Mouse (Mus musculus) liver, embryonic 16.5 days (tissue): Measurements from ENCODE around the gene Slc25a45. TPM values are rescaled to one million over a fixed set of nuclear protein-coding genes. Genes with fewer than 3 reads are reported as not detected.

Source experiments
- ATAC-seq: fragments of 200-750 bp; cut with Nextera tagmentation; 2 replicates; pipeline ENCODE4 v1.8.0; 2017; ENCODE audit warnings: low read depth, mild to moderate bottlenecking, moderate number of reproducible peaks, moderate library complexity
- H3K27ac ChIP-seq: fragments of 300-500 bp; sonication (generic); 2 replicates; pipeline ENCODE4 v1.5.1; 2014; ENCODE audit warnings: mild to moderate bottlenecking, low read length
- H3K27me3 ChIP-seq: fragments of 300-500 bp; sonication (generic); 2 replicates; pipeline ENCODE4 v1.6.1; 2014; ENCODE audit warnings: low read depth, low read length, mixed read lengths; ENCODE audit not compliant: control insufficient read depth, insufficient read depth
- H3K36me3 ChIP-seq: fragments of 300-500 bp; sonication (generic); 2 replicates; pipeline ENCODE4 v1.6.1; 2014; ENCODE audit warnings: mild to moderate bottlenecking; ENCODE audit not compliant: control insufficient read depth, insufficient read depth
- H3K4me1 ChIP-seq: fragments of 300-500 bp; sonication (generic); 2 replicates; pipeline ENCODE4 v1.6.1; 2014; ENCODE audit warnings: low read depth, low read length, mixed read lengths; ENCODE audit not compliant: control insufficient read depth
- H3K4me2 ChIP-seq: fragments of 300-500 bp; sonication (generic); 2 replicates; pipeline ENCODE4 v1.6.1; 2014; ENCODE audit warnings: low read depth, low read length, mixed read lengths
- H3K4me3 ChIP-seq: fragments of 300-500 bp; sonication (generic); 2 replicates; pipeline ENCODE4 v1.5.1; 2014; ENCODE audit warnings: low read depth, mild to moderate bottlenecking, low read length
- H3K9ac ChIP-seq: fragments of 300-500 bp; sonication (generic); 2 replicates; pipeline ENCODE4 v1.6.1; 2014; ENCODE audit warnings: low read depth, low read length
- H3K9me3 ChIP-seq: fragments of 300-500 bp; sonication (generic); replicated peaks from 2 replicates; pipeline ENCODE4 v1.6.1; 2016; ENCODE audit warnings: low read length; ENCODE audit not compliant: control insufficient read depth
- WGBS: fragments of 180-500 bp; shearing (Covaris S2); extraction: QIAGEN DNeasy Blood & Tissue Kit; methylation state at CpG from one replicate; pipeline ENCODE4 v1.1.7; 2014; ENCODE audit not compliant: insufficient replicate concordance; 5-methylcytosine and 5-hydroxymethylcytosine counted together
- polyA plus RNA-seq: library from polyadenylated mRNA; unstranded; fragments of >200 nt; fragmentation: Nextera tagmentation; extraction: Ambion mirVana; gene quantifications from 2 replicates; pipeline ENCODE4 v1.2.1, GENCODE M21; 2015

The Slc25a45 gene
- polyA plus RNA-seq, 1 experiment from 2014 or later: 6.9 TPM

GRCm38 (mm10) chr19:5833287-5834100 lies 44.1 kb upstream of the Slc25a45 start:
- 60% methylated on average over 10 of the region's 10 CpGs for WGBS
- peak; percentile 80 for ATAC-seq
- H3K36me3 ChIP-seq: no peaks in the 10 kb centered on the region
- H3K4me2 ChIP-seq: no peak overlapping the region; the same call in 1 of the 2 replicates
- H3K9ac ChIP-seq: no peak overlapping the region
- H3K4me1 ChIP-seq: no peaks in the 10 kb centered on the region; the same call in 1 of the 2 replicates
- no peaks in the 10 kb centered on the region for H3K27me3 ChIP-seq
- H3K27ac ChIP-seq: peak overlapping the region; percentile 62
- no peaks in the 10 kb centered on the region for H3K9me3 ChIP-seq
- H3K4me3 ChIP-seq: no peak overlapping the region

DNA sequence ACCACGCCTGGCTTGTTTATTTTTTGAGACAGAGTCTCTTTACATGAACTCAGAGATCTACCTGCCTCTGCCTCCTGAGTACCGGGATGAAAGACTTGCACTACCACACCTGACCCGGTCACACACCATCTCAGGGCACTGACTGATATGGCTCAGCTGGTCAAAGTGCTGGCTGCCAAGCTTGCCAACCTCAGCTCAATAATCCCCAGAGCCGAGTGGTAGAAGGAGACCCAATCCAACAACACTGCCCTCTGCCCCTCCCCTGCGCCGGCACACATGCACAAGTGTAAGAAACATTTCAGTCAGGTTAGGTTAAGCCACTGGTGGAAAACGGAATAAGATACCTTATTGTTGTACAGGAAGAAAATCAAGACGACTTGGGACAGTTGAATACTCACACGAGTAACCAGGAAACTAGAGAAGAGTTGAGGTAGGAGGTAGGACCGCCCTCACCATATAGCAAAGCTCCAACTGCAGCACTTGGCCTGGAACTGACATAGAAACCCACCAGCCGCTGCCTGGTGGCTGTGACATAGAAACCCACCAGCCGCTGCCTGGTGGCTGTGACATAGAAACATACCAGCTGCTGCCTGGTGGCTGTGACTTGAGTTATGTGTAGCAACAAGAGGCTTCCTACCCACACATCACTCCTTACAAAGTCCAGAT lies 43.2 kb upstream of the Slc25a45 start:
- peaks cover 1% of the 10 kb centered on the region for H3K4me1 ChIP-seq
- no peak overlapping the region for H3K4me2 ChIP-seq
- ATAC-seq: no peak
- H3K9ac ChIP-seq: no peak overlapping the region
- H3K9me3 ChIP-seq: no peaks in the 10 kb centered on the region
- H3K4me3 ChIP-seq: no peak overlapping the region
- H3K27me3 ChIP-seq: no peaks in the 10 kb centered on the region
- 72% methylated on average over 12 of the region's 12 CpGs for WGBS
- no peaks in the 10 kb centered on the region for H3K36me3 ChIP-seq
- H3K27ac ChIP-seq: no peak overlapping the region; the same call in 1 of the 2 replicates

DNA sequence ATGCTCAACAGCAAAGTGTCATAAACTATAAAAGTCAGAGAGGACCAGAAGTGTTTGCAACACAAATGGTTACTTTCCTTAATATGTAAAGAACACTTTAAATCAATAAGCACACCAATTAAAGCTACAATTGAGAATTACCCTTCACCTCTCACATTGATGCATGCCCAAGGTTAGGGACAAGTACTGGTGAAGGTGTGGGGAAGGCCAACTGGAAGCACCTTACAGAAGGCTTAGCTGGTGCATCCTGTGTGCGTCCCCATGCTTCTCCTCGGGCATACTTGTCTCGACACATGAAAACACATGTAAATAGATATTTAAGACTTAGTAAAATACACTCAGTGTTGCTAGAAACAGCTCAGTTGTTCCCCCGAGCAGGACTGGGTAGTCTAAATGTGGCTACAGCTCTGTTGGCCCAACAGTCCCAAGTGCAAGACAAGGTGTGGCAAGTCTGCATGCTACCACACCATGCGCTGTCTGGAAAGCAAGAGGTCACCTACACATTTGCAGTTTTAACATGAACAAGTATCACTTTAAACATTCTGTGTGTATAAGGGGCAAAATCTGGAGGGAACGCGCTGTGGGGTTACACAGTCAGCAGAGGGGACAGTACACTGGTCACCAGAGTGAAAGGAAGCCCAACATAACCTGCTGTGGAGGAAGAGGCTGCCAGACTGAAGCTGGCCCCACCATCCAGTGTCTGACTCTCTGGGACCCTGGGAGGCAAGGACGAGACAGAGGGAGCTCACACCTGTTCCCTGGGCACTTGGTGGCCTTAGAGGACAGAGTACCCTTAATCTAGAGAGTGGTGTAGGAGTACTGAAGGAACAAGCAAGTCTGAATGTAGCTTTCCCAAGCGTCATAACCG lies 42.3 kb upstream of the Slc25a45 start:
- WGBS: 73% methylated on average over 10 of the region's 10 CpGs
- Histone ChIP-seq H3K9ac (no peak overlapping the region), H3K4me3 (no peak overlapping the region), H3K9me3 (no peaks in the 10 kb centered on the region), H3K4me2 (no peak overlapping the region), H3K4me1 (peaks cover 3% of the 10 kb centered on the region), H3K27me3 (no peaks in the 10 kb centered on the region), H3K36me3 (no peaks in the 10 kb centered on the region), H3K27ac (no peak overlapping the region)
- ATAC-seq: no peak

- Histone ChIP-seq H3K36me3 (no peaks in the 10 kb centered on the region), H3K9me3 (no peaks in the 10 kb centered on the region), H3K4me3 (no peak overlapping the region), H3K4me2 (no peak overlapping the region), H3K27ac (no peak overlapping the region), H3K27me3 (no peaks in the 10 kb centered on the region), H3K4me1 (peaks cover 10% of the 10 kb centered on the region), H3K9ac (no peak overlapping the region)
- ATAC-seq: no peak
- 64% methylated on average over 8 of the region's 8 CpGs for whole genome bisulfite sequencing
Measured at GRCm38 (mm10) chr19:5835922-5836430, 41.6 kb upstream of the Slc25a45 start.

GRCm38 (mm10) chr19:5836941-5837572 lies 40.6 kb upstream of the Slc25a45 start:
- WGBS: 69% methylated on average over 10 of the region's 10 CpGs
- Histone ChIP-seq H3K36me3 (no peaks in the 10 kb centered on the region), H3K4me3 (no peak overlapping the region), H3K27me3 (no peaks in the 10 kb centered on the region), H3K27ac (no peak overlapping the region), H3K4me1 (peaks cover 20% of the 10 kb centered on the region), H3K9me3 (no peaks in the 10 kb centered on the region), H3K4me2 (no peak overlapping the region), H3K9ac (no peak overlapping the region)
- no peak for ATAC-seq

DNA sequence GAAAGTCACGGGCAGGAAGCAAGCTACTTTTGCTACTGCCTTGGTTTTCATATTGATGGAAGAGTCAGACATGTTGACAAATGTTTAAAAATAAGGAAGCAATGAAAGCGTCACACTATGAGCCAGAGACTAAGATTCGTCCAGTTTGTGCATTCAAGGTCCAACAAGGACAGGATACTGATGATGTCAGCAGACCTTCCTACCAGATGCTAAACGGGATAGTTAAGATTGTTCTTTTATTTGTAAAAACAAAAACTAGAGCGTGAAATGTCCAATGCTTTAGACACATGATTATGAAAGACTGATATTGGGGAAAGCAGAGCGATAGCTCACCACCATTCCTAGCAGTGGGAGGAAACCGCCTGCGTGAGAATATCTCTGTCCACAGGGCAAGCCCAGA lies 40.0 kb upstream of the Slc25a45 start:
- ATAC-seq: no peak
- H3K27me3 ChIP-seq: no peaks in the 10 kb centered on the region
- no peak overlapping the region for H3K4me2 ChIP-seq
- no peaks in the 10 kb centered on the region for H3K9me3 ChIP-seq
- H3K36me3 ChIP-seq: no peaks in the 10 kb centered on the region
- peaks cover 26% of the 10 kb centered on the region for H3K4me1 ChIP-seq
- no peak overlapping the region for H3K4me3 ChIP-seq
- no peak overlapping the region for H3K9ac ChIP-seq
- no peak overlapping the region for H3K27ac ChIP-seq
- WGBS: 45% methylated on average over 8 of the region's 8 CpGs

DNA sequence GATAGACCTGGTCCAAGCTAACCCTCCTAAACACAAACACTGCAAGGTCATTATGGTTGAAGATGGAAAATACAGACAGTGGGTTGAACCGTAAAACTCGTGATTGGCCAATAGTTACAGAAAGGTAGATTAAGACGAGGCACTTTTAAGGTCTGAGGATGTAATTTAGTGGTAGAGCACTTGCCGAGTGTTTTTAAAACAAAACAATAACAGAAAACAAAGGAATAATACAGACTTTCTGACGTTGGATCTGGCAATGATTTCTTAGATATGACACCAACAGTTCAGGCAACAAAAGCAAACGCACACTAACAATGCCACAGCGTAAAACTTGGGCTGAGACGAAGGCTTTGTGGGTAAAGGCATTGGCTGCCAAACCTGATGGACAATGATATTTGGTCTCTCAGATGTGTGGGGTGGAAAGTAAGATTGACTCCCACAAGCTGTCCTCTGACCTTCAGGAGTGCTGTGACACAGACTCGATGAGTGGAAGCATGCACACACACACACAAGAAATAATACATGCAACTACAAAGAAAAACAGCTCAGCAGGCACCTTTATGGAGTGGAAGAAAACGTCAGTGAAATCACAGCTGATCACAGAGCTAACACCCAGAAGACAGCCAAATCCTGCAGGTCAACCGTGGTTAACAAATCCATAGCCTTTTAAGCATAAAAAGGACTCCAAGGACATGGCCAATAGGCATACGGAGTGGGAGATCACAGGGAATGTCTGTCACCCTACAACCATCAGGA lies 39.3 kb upstream of the Slc25a45 start:
- no peak overlapping the region for H3K4me3 ChIP-seq
- ATAC-seq: no peak
- H3K9ac ChIP-seq: no peak overlapping the region
- no peaks in the 10 kb centered on the region for H3K27me3 ChIP-seq
- 65% methylated on average over 12 of the region's 12 CpGs for WGBS
- H3K27ac ChIP-seq: no peak overlapping the region
- H3K4me2 ChIP-seq: no peak overlapping the region
- H3K4me1 ChIP-seq: peaks cover 33% of the 10 kb centered on the region
- no peaks in the 10 kb centered on the region for H3K9me3 ChIP-seq
- no peaks in the 10 kb centered on the region for H3K36me3 ChIP-seq

DNA sequence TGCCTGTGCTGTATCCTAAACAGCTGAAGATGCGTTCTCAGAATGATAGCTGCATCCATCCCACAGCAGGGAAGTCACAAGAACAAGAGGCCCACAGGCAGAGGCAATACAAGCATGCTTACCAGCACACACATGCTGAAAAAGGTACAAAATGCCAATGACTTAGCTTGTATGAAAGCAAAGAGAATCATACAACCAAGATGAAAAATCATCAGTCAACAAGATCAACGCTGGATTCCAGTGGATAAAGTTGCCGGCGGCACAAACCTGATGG lies 38.8 kb upstream of the Slc25a45 start:
- H3K4me2 ChIP-seq: no peak overlapping the region
- no peaks in the 10 kb centered on the region for H3K36me3 ChIP-seq
- H3K27me3 ChIP-seq: no peaks in the 10 kb centered on the region
- H3K9ac ChIP-seq: no peak overlapping the region
- H3K4me1 ChIP-seq: peaks cover 38% of the 10 kb centered on the region
- ATAC-seq: no peak
- WGBS: 77% methylated on average over 4 of the region's 4 CpGs
- H3K4me3 ChIP-seq: no peak overlapping the region
- H3K27ac ChIP-seq: no peak overlapping the region
- H3K9me3 ChIP-seq: no peaks in the 10 kb centered on the region
